Mouse (Mus musculus): ENCODE results near the gene Tmem131. TPM values are rescaled to one million over a fixed set of nuclear protein-coding genes. Genes with fewer than 3 reads are reported as not detected.

Tmem131 gene
- polyA plus RNA-seq, 1 experiment from 2014 or later = 12.1 TPM

DNA sequence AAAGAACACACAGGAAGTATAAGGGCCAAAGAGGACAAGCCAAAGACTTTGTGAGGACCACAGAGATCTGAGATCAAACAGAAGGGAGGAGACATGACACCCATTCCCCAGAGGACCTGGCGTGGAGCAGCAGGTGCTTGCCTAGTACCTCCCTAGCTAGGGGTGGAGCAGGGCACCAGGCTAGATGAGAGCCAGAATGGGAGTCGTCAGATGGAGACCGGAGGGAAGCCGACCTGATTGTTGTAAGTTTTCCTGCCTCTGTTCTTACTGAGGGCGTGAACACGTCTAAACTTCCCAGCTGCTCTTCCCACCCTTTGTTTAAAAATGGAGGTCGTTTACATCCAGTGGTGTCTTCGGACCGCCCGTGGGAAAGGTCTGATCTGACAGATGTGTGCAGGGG is 176.1 kb downstream of the Tmem131 start:
- WGBS = 48% methylated on average over 10 of the region's 10 CpGs
- Histone ChIP-seq H3K4me1 (peaks cover 19% of the 10 kb centered on the region), H3K9me3 (no peaks in the 10 kb centered on the region), H3K27ac (no peak overlapping the region), H3K27me3 (ENCODE audit: insufficient read depth, poor library complexity, severe bottlenecking) (peaks cover 23% of the 10 kb centered on the region), H3K36me3 (no peaks in the 10 kb centered on the region), H3K4me3 (no peak overlapping the region)
- no peak for DNase-seq (ENCODE audit: low spot score)

DNA sequence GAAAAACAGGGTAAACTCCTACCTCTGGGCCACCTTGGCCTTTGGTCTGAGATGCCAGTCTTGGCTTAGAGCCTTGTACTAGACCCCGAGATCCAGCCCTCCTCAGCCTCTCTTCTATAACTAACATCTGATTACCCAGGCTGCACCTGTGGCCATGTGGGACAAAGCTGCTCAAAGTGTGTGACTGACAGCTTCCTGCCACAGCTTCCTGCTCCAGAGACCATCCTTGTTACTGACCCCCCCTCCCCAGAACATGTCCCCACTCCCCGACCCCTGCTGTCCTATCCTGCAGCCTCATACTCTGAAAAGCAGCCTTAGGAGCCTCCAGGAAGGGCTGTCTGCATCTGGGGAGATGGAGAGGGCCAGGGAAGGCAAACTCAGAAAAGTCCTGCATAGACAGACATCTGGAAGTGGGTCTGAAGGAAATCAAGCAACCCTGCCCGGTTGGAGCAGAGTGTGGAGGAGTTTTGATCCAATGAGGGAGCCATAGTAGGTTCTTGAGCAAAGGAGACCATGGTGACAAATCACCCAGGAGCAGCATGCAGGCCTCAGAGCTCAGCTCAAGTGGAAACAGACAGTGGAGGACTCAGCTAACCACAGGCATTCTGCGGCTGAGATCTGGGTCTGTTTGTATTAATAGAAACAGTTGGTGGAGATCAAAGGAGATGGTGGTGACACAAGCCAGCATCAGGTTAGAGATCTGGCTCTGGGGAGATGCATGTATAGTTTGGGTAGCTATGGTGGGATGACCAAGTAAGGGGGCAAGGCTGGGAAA is 176.8 kb downstream of the Tmem131 start:
- Histone ChIP-seq H3K9me3 (no peaks in the 10 kb centered on the region), H3K27me3 (ENCODE audit: insufficient read depth, poor library complexity, severe bottlenecking) (peaks cover 19% of the 10 kb centered on the region), H3K4me3 (no peak overlapping the region), H3K36me3 (no peaks in the 10 kb centered on the region), H3K4me1 (peaks cover 24% of the 10 kb centered on the region), H3K27ac (peak overlapping the region; percentile 59; the same call in 1 of the 2 replicates)
- WGBS = 43% methylated on average over 4 of the region's 4 CpGs
- no peak for DNase-seq (ENCODE audit: low spot score)

DNA sequence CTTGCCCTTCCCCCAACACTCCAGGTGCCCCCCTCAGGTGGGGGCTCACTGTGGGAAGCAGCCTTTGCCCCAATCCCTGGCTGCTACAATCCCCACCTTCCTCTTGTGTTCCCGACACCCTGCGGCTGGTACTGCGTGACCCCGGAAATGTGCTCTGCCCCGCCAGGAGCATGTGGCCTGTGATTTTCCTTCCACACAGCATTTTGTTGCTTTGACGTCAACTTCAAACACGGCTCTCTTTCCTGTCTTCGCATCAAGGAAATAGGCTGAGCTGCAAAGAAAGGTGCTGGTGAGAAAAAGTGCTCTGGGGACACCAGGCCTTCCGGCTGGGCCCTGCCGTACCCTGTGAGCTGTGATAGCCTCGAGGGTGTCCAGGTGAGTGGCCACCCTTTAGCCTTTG is 181.9 kb downstream of the Tmem131 start, which contains the start of gene Zap70:
TSS of gene Zap70 (plus strand) at position 231 of the 400 bp plus-strand sequence.
- WGBS = 73% methylated on average over 11 of the region's 11 CpGs
- Histone ChIP-seq H3K9me3 (no peaks in the 10 kb centered on the region), H3K27me3 (ENCODE audit: insufficient read depth, poor library complexity, severe bottlenecking) (no peaks in the 10 kb centered on the region), H3K36me3 (no peaks in the 10 kb centered on the region), H3K4me1 (peaks cover 8% of the 10 kb centered on the region), H3K4me3 (no peak within 1 kb of the TSS), H3K27ac (no peak within 1 kb of the TSS)
- DNase-seq (ENCODE audit: low spot score) = no peak

GRCm38 (mm10) chr1:36761061-36761460 is 182.4 kb downstream of the Tmem131 start:
- no peak overlapping the region for H3K27ac ChIP-seq
- no peaks in the 10 kb centered on the region for H3K27me3 ChIP-seq (ENCODE audit: insufficient read depth, poor library complexity, severe bottlenecking)
- no peak overlapping the region for H3K4me3 ChIP-seq
- H3K36me3 ChIP-seq = no peaks in the 10 kb centered on the region
- 79% methylated on average over 8 of the region's 8 CpGs for WGBS
- peaks cover 4% of the 10 kb centered on the region for H3K4me1 ChIP-seq
- no peaks in the 10 kb centered on the region for H3K9me3 ChIP-seq
- no peak for DNase-seq (ENCODE audit: low spot score)

GRCm38 (mm10) chr1:36760401-36760800 is 183.1 kb downstream of the Tmem131 start:
- 78% methylated on average over 9 of the region's 9 CpGs for WGBS
- H3K27ac ChIP-seq = no peak overlapping the region
- no peak overlapping the region for H3K4me3 ChIP-seq
- H3K9me3 ChIP-seq = no peaks in the 10 kb centered on the region
- no peak for DNase-seq (ENCODE audit: low spot score)
- no peaks in the 10 kb centered on the region for H3K27me3 ChIP-seq (ENCODE audit: insufficient read depth, poor library complexity, severe bottlenecking)
- no peaks in the 10 kb centered on the region for H3K36me3 ChIP-seq
- H3K4me1 ChIP-seq = peaks cover 4% of the 10 kb centered on the region

- H3K4me1 ChIP-seq = peaks cover 8% of the 10 kb centered on the region
- H3K27ac ChIP-seq = no peak overlapping the region
- no peak overlapping the region for H3K4me3 ChIP-seq
- no peaks in the 10 kb centered on the region for H3K9me3 ChIP-seq
- DNase-seq (ENCODE audit: low spot score) = no peak
- H3K36me3 ChIP-seq = no peaks in the 10 kb centered on the region
- WGBS = 82% methylated on average over 18 of the region's 18 CpGs
- no peaks in the 10 kb centered on the region for H3K27me3 ChIP-seq (ENCODE audit: insufficient read depth, poor library complexity, severe bottlenecking)
These were observed 184.4 kb downstream of the Tmem131 start for GRCm38 (mm10) chr1:36759076-36759475.

DNA sequence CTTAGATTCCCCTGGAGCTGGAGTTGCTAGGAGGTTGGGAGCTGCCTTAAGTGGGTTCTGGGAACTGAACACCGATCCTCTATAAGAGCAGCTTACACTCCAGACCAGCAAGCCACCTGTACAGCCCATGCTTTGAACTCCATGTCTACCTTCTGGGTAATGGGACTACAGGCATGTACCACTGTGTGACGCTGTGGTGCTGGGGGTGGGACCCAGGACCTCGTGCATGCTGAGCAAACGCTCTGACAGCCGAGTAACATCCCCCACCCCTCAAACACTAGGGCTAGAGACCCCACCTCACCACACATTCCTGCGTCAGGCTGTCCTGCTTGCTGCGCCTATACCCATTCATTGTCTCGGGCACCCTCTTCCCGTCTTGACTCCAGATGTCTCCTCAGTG is 184.9 kb downstream of the Tmem131 start:
- H3K4me3 ChIP-seq = no peak overlapping the region
- H3K9me3 ChIP-seq = no peaks in the 10 kb centered on the region
- no peak overlapping the region for H3K27ac ChIP-seq
- WGBS = 80% methylated on average over 9 of the region's 9 CpGs
- H3K36me3 ChIP-seq = no peaks in the 10 kb centered on the region
- peaks cover 11% of the 10 kb centered on the region for H3K4me1 ChIP-seq
- DNase-seq (ENCODE audit: low spot score) = no peak
- H3K27me3 ChIP-seq (ENCODE audit: insufficient read depth, poor library complexity, severe bottlenecking) = no peaks in the 10 kb centered on the region

DNA sequence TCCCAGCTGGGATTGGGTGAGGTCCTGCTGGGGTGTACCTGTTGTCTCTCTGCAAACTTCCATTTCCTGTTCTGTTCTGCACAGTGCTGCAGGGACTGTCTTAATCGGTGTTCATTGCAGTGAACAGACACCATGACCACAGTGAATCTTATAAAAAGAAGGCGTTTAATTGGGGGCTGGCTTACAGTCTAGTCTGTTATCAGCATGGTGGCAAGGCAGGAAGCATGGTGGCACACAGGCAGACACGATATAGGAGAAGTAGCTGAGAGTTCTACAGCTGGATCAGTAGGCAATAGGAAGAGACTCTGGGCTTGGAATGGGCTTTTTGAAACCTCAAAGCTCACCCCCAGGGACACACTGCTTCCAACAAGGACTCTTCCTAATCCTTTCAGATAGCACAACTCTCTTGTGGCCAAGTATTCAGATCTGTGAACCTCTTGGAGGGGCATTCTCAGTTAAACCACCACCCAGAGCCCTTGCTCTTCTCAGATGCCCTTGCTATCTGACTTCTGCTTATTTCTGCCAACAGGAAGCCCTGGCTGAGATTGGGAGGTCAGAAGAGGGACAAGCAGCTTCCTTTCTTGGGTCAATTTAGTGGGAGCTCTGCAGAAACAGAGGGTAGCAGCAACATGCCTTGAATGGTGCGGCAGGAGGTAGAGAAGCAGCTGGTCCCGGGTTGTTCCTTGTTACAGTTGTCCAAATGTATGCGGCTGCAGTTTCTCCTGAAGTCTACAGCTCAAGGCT is 189.4 kb downstream of the Tmem131 start:
- no peaks in the 10 kb centered on the region for H3K27me3 ChIP-seq (ENCODE audit: insufficient read depth, poor library complexity, severe bottlenecking)
- WGBS = 69% methylated on average over 6 of the region's 6 CpGs

DNA sequence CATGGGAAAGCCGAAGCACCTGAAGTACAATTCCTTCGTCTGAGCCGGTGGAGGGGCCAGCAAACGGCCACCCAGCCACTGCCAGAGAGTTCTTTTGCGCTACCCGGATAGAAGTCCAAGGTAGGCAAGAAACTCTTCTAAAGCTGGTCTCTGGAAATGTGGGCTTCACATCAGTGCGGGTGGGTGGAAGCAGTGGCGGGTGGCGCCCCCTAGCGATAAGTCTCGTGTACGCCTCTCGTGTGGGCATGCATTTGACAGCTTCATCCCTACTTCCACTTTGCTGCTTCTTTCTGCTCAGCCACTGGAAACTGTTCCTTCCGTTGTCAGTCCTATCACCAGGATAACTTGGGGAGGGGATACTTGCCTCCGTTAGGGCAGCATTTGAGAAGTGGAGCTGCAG is 197.0 kb downstream of the Tmem131 start:
- Histone ChIP-seq H3K4me1 (peaks cover 17% of the 10 kb centered on the region; the same call in 1 of the 2 replicates), H3K27ac (no peak overlapping the region), H3K27me3 (ENCODE audit: insufficient read depth, poor library complexity, severe bottlenecking) (peaks cover 10% of the 10 kb centered on the region; the same call in 1 of the 2 replicates), H3K9me3 (no peaks in the 10 kb centered on the region), H3K36me3 (no peaks in the 10 kb centered on the region), H3K4me3 (no peak overlapping the region)
- WGBS = 48% methylated on average over 15 of the region's 15 CpGs
- DNase-seq (ENCODE audit: low spot score) = no peak

More for the DNA sequence above, 189.4 kb downstream of the Tmem131 start:
- no peak overlapping the region for H3K27ac ChIP-seq
- no peaks in the 10 kb centered on the region for H3K36me3 ChIP-seq
- no peak for DNase-seq (ENCODE audit: low spot score)
- peaks cover 6% of the 10 kb centered on the region; the same call in 1 of the 2 replicates for H3K4me1 ChIP-seq
- no peak overlapping the region for H3K4me3 ChIP-seq
- H3K9me3 ChIP-seq = no peaks in the 10 kb centered on the region

- no peak for DNase-seq (ENCODE audit: low spot score)
- WGBS = 32% methylated on average over 4 of the region's 4 CpGs
These were observed 197.8 kb downstream of the Tmem131 start for GRCm38 (mm10) chr1:36745661-36746060.

GRCm38 (mm10) chr1:36744268-36744944 is 199.1 kb downstream of the Tmem131 start:
- Histone ChIP-seq H3K4me1 (peaks cover 17% of the 10 kb centered on the region; the same call in 1 of the 2 replicates), H3K4me3 (peak overlapping the region; percentile 32; the same call in 1 of the 2 replicates), H3K9me3 (no peaks in the 10 kb centered on the region), H3K27ac (no peak overlapping the region), H3K27me3 (ENCODE audit: insufficient read depth, poor library complexity, severe bottlenecking) (peaks cover 21% of the 10 kb centered on the region; the same call in 1 of the 2 replicates), H3K36me3 (no peaks in the 10 kb centered on the region)
- WGBS = 30% methylated on average over 17 of the region's 17 CpGs
- no peak for DNase-seq (ENCODE audit: low spot score)

More at GRCm38 (mm10) chr1:36745661-36746060, 197.8 kb downstream of the Tmem131 start:
- Histone ChIP-seq H3K9me3 (no peaks in the 10 kb centered on the region), H3K36me3 (no peaks in the 10 kb centered on the region), H3K27ac (no peak overlapping the region), H3K4me1 (peaks cover 17% of the 10 kb centered on the region; the same call in 1 of the 2 replicates), H3K4me3 (no peak overlapping the region), H3K27me3 (ENCODE audit: insufficient read depth, poor library complexity, severe bottlenecking) (peaks cover 15% of the 10 kb centered on the region; the same call in 1 of the 2 replicates)

GRCm38 (mm10) chr1:36743046-36743445 is 200.4 kb downstream of the Tmem131 start:
- H3K4me1 ChIP-seq = peaks cover 17% of the 10 kb centered on the region; the same call in 1 of the 2 replicates
- 65% methylated on average over 9 of the region's 9 CpGs for WGBS
- no peaks in the 10 kb centered on the region for H3K36me3 ChIP-seq
- peaks cover 24% of the 10 kb centered on the region; the same call in 1 of the 2 replicates for H3K27me3 ChIP-seq (ENCODE audit: insufficient read depth, poor library complexity, severe bottlenecking)
- no peak overlapping the region for H3K27ac ChIP-seq
- no peaks in the 10 kb centered on the region for H3K9me3 ChIP-seq
- no peak for DNase-seq (ENCODE audit: low spot score)
- H3K4me3 ChIP-seq = no peak overlapping the region

Data from heart, embryonic 10.5 days (tissue).